Mouse (Mus musculus) intestine, embryonic 14.5 days (tissue): ENCODE measurements at regions not wholly inside any gene's neighbourhood (a gene's known extent, or its start where the extent isn't known, plus 50 kb on each side); places are given as distances from the start of the nearest gene placed in this dataset.

ENCODE experiments used
- ATAC-seq: fragments of 200-750 bp; cut with Nextera tagmentation; replicated peaks from 2 replicates; pipeline ENCODE4 v1.8.0; 2017; ENCODE audit warnings: low read depth, moderate number of reproducible peaks, moderate TSS enrichment, moderate library complexity; ENCODE audit not compliant: low FRiP score, low TSS enrichment
- DNase-seq: peaks from one replicate; pipeline ENCODE4 v3.0.0-alpha.2; 2018; ENCODE audit warnings: low spot score
- H3K27ac ChIP-seq: fragments of 300-500 bp; sonication (generic); 2 replicates; pipeline ENCODE4 v1.5.1; 2014; ENCODE audit warnings: low read depth, mild to moderate bottlenecking, control low read depth
- H3K27me3 ChIP-seq: fragments of 300-500 bp; sonication (generic); replicated peaks from 2 replicates; pipeline ENCODE4 v1.6.1; 2014; ENCODE audit warnings: low read length, control low read depth; ENCODE audit not compliant: control insufficient read depth, insufficient read depth
- H3K36me3 ChIP-seq: fragments of 300-500 bp; sonication (generic); 2 replicates; pipeline ENCODE4 v1.6.1; 2014; ENCODE audit warnings: low read length, control low read depth; ENCODE audit not compliant: control insufficient read depth, insufficient read depth
- H3K4me1 ChIP-seq: fragments of 300-500 bp; sonication (generic); replicated peaks from 2 replicates; pipeline ENCODE4 v1.6.1; 2014; ENCODE audit warnings: low read length, control low read depth, mixed read lengths; ENCODE audit not compliant: control insufficient read depth, insufficient read depth
- H3K4me2 ChIP-seq: fragments of 300-500 bp; sonication (generic); 2 replicates; pipeline ENCODE4 v1.6.1; 2014; ENCODE audit warnings: low read length
- H3K4me3 ChIP-seq: fragments of 300-500 bp; sonication (generic); 2 replicates; pipeline ENCODE4 v1.5.1; 2014; ENCODE audit warnings: low read depth, low read length, control low read depth, mixed read lengths
- H3K9ac ChIP-seq: fragments of 300-500 bp; sonication (generic); 2 replicates; pipeline ENCODE4 v1.6.1; 2014; ENCODE audit warnings: mild to moderate bottlenecking, low read length
- H3K9me3 ChIP-seq: fragments of 300-500 bp; sonication (generic); 2 replicates; pipeline ENCODE4 v1.6.1; 2016; ENCODE audit warnings: low read length, control low read depth; ENCODE audit not compliant: control insufficient read depth
- whole genome bisulfite sequencing: fragments of 180-500 bp; shearing (Covaris S2); extraction: QIAGEN DNeasy Blood & Tissue Kit; methylation state at CpG from one replicate; pipeline ENCODE4 v1.1.7; 2014; 5-methylcytosine and 5-hydroxymethylcytosine counted together

GRCm38 (mm10) chr10:37325514-37326167, 186.9 kb upstream of the Marcks start:
- Histone ChIP-seq H3K27ac (peak overlapping the region; percentile 47; the same call in 1 of the 2 replicates), H3K9me3 (no peaks in the 10 kb centered on the region), H3K9ac (no peak overlapping the region), H3K27me3 (no peaks in the 10 kb centered on the region), H3K4me1 (no peaks in the 10 kb centered on the region), H3K36me3 (no peaks in the 10 kb centered on the region), H3K4me2 (no peak overlapping the region), H3K4me3 (no peak overlapping the region)
- WGBS: 43% methylated on average over 6 of the region's 6 CpGs
- DNase-seq (peak; percentile 54), ATAC-seq (peak; percentile 83)

- Histone ChIP-seq H3K9me3 (no peaks in the 10 kb centered on the region), H3K27me3 (no peaks in the 10 kb centered on the region), H3K4me1 (no peaks in the 10 kb centered on the region), H3K36me3 (no peaks in the 10 kb centered on the region), H3K27ac (no peak overlapping the region), H3K9ac (no peak overlapping the region), H3K4me3 (no peak overlapping the region), H3K4me2 (no peak overlapping the region)
- ATAC-seq (no peak), DNase-seq (no peak)
- 67% methylated on average over 1 of the region's 1 CpGs for WGBS
Measured at GRCm38 (mm10) chr10:37323689-37324088, 185.0 kb upstream of the Marcks start.

GRCm38 (mm10) chr10:37322809-37323208, 184.1 kb upstream of the Marcks start:
- peak; percentile 45 for DNase-seq
- no peak overlapping the region for H3K4me3 ChIP-seq
- 86% methylated on average over 1 of the region's 1 CpGs for WGBS
- H3K27ac ChIP-seq: no peak overlapping the region
- no peaks in the 10 kb centered on the region for H3K27me3 ChIP-seq
- no peak for ATAC-seq
- H3K36me3 ChIP-seq: no peaks in the 10 kb centered on the region
- H3K9me3 ChIP-seq: no peaks in the 10 kb centered on the region
- no peak overlapping the region for H3K4me2 ChIP-seq
- H3K9ac ChIP-seq: no peak overlapping the region
- H3K4me1 ChIP-seq: no peaks in the 10 kb centered on the region

GRCm38 (mm10) chr10:37322310-37322709, 183.6 kb upstream of the Marcks start:
- ATAC-seq (no peak), DNase-seq (peak; percentile 42)
- no peaks in the 10 kb centered on the region for H3K9me3 ChIP-seq
- WGBS: 89% methylated on average over 5 of the region's 5 CpGs
- H3K4me1 ChIP-seq: no peaks in the 10 kb centered on the region
- no peak overlapping the region for H3K9ac ChIP-seq
- no peaks in the 10 kb centered on the region for H3K27me3 ChIP-seq
- H3K4me3 ChIP-seq: no peak overlapping the region
- H3K4me2 ChIP-seq: no peak overlapping the region
- no peak overlapping the region for H3K27ac ChIP-seq
- H3K36me3 ChIP-seq: no peaks in the 10 kb centered on the region

GRCm38 (mm10) chr10:37321171-37321570, 182.5 kb upstream of the Marcks start:
- no peak for ATAC-seq
- peak; percentile 3 for DNase-seq
- no peak overlapping the region for H3K27ac ChIP-seq
- no peak overlapping the region for H3K4me3 ChIP-seq
- WGBS: 82% methylated on average over 3 of the region's 3 CpGs
- no peaks in the 10 kb centered on the region for H3K9me3 ChIP-seq
- H3K36me3 ChIP-seq: no peaks in the 10 kb centered on the region
- no peak overlapping the region for H3K4me2 ChIP-seq
- H3K4me1 ChIP-seq: no peaks in the 10 kb centered on the region
- no peak overlapping the region for H3K9ac ChIP-seq
- no peaks in the 10 kb centered on the region for H3K27me3 ChIP-seq

- H3K27ac ChIP-seq: no peak overlapping the region
- 92% methylated on average over 8 of the region's 8 CpGs for WGBS
Measured at GRCm38 (mm10) chr10:37319746-37320430, 181.2 kb upstream of the Marcks start.

GRCm38 (mm10) chr10:37316701-37317100, 178.0 kb upstream of the Marcks start:
- DNase-seq (peak; percentile 27), ATAC-seq (no peak)
- no peak overlapping the region for H3K4me3 ChIP-seq
- no peak overlapping the region for H3K27ac ChIP-seq
- H3K36me3 ChIP-seq: no peaks in the 10 kb centered on the region
- WGBS: 94% methylated on average over 3 of the region's 3 CpGs
- H3K4me2 ChIP-seq: no peak overlapping the region
- H3K27me3 ChIP-seq: no peaks in the 10 kb centered on the region
- no peaks in the 10 kb centered on the region for H3K9me3 ChIP-seq
- no peak overlapping the region for H3K9ac ChIP-seq
- no peaks in the 10 kb centered on the region for H3K4me1 ChIP-seq

More at GRCm38 (mm10) chr10:37319746-37320430, 181.2 kb upstream of the Marcks start:
- Histone ChIP-seq H3K9me3 (no peaks in the 10 kb centered on the region), H3K4me3 (no peak overlapping the region), H3K9ac (no peak overlapping the region), H3K4me1 (no peaks in the 10 kb centered on the region), H3K27me3 (no peaks in the 10 kb centered on the region), H3K36me3 (no peaks in the 10 kb centered on the region), H3K4me2 (no peak overlapping the region)
- ATAC-seq (no peak), DNase-seq (peak; percentile 15)

- no peaks in the 10 kb centered on the region for H3K36me3 ChIP-seq
- no peak overlapping the region for H3K4me2 ChIP-seq
- no peaks in the 10 kb centered on the region for H3K27me3 ChIP-seq
- DNase-seq: peak; percentile 7
- no peak overlapping the region for H3K9ac ChIP-seq
- 91% methylated on average over 1 of the region's 1 CpGs for WGBS
- H3K9me3 ChIP-seq: no peaks in the 10 kb centered on the region
- no peak overlapping the region for H3K4me3 ChIP-seq
- ATAC-seq: no peak
- H3K27ac ChIP-seq: no peak overlapping the region
- H3K4me1 ChIP-seq: no peaks in the 10 kb centered on the region
Measured at GRCm38 (mm10) chr10:37315804-37316203, 177.1 kb upstream of the Marcks start.
